Mouse (Mus musculus) olfactory bulb, adult 2 months (tissue): ENCODE measurements at regions not wholly inside any gene's neighbourhood (a gene's known extent, or its start where the extent isn't known, plus 50 kb on each side); places are given as distances from the start of the nearest gene placed in this dataset.

Source experiments
- CTCF ChIP-seq: fragments of 200-500 bp; IDR thresholded peaks from 2 replicates; pipeline ENCODE4 v1.5.1; 2012; ENCODE audit warnings: low read depth, mild to moderate bottlenecking, low read length, moderate library complexity; ENCODE audit not compliant: insufficient read depth
- POLR2A ChIP-seq: fragments of 200-500 bp; IDR thresholded peaks from 2 replicates; pipeline ENCODE4 v1.6.1; 2012; ENCODE audit warnings: mild to moderate bottlenecking, low read depth, low read length, moderate library complexity; ENCODE audit not compliant: insufficient read depth

- TF ChIP-seq CTCF (no peak), POLR2A (no peak)
Observed at GRCm38 (mm10) chr1:183712895-183713294, 294.9 kb downstream of the Hhipl2 start.
